Mouse (Mus musculus): ENCODE data around the gene Plcg1. TPM values are rescaled to one million over a fixed set of nuclear protein-coding genes. Genes with fewer than 3 reads are reported as not detected.

The Plcg1 gene
- polyA plus RNA-seq (2015; fragmentation: Nextera tagmentation; extraction: Ambion mirVana): 31.6 and 32.5 TPM in 2 replicates

DNA sequence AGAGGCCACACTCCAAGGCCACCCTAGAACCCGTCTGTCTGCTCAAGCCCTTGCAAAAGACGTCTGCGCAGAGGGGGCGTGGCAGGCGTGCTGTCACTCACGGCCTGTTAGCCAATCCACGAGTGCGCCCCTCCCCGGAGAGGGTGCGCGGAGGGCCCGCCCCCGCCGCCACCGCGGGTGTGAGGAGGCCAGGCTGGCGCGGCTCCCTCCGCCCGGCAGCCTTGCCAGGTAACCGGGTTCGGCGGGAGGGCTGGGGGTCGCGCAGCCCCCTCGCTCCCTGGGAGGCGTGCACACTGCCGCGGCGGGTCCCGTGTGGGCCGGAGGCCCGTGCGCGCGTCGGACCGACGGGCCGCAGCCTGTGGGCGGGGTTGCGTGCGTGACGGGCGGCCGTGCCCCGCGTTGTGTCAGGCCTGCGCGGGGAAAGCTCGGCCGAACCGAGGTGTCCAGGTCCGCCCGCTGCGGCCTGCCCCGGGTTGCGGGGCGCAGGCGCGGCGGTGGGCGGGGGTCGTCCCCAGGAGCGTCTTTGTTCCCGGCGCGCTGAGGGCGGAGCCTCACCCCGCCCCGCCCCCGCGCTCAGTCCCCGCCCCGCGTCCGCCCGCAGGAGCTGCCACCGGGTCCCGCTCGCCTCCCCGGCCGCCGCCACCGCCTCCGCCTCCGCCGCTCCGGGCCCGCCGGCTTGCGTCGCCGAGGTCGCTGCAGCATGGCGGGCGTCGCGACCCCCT, at the start of gene Plcg1:
Gene Plcg1, plus strand, starts transcription at position 184 of the 722 bp plus-strand sequence.
- no peak for TF ChIP-seq CTCF (IDR thresholded peaks at IDR 0.05; ENCODE audit: low read depth)
- peak; percentile 92 for ATAC-seq (replicated peaks; ENCODE audit: low FRiP score, low read depth)
- peak within 1 kb of the TSS; percentile 92 for H3K4me2 ChIP-seq (ENCODE audit: low read length)
- H3K4me1 ChIP-seq (replicated peaks; ENCODE audit: insufficient read depth, low read length): peaks cover 22% of the 10 kb centered on the region; the same call in 1 of the 2 replicates
- no peaks in the 10 kb centered on the region for H3K9me3 ChIP-seq (replicated peaks; ENCODE audit: low read length)
- DNase-seq (ENCODE audit: low spot score): peak; percentile 96
- H3K27me3 ChIP-seq (ENCODE audit: insufficient read depth, low read length): no peaks in the 10 kb centered on the region
- peak within 1 kb of the TSS; percentile 98 for H3K9ac ChIP-seq (ENCODE audit: low read depth, low read length)
- WGBS: 0% methylated on average over 64 of the region's 99 CpGs
- H3K4me3 ChIP-seq (replicated peaks; ENCODE audit: low read depth, low read length): peak within 1 kb of the TSS; percentile 97
- H3K36me3 ChIP-seq (ENCODE audit: insufficient read depth, low read length): no peaks in the 10 kb centered on the region
- H3K27ac ChIP-seq: peak within 1 kb of the TSS; percentile 95

DNA sequence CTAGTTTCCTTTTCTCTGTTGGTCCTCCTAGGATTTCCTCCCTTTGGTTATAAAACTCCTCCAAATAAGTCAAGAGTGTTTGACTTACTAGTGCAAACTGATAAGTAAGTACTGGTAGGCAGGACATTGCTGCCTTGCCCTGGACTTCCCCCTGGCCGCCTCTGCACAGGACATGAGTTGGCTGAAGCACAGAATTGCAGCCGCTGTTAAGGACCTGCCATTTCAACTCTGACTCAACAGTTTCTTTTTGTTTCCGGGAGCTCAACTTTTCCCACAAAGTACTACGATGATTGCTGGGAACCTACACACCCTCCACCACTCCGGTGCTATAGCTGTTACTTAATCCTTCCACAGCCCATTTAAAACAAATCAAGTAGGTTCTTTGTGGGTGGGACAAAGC, 30.8 kb upstream of the Plcg1 start:
- Histone ChIP-seq H3K27me3 (ENCODE audit: insufficient read depth, low read length) (no peaks in the 10 kb centered on the region), H3K9me3 (replicated peaks; ENCODE audit: low read length) (no peaks in the 10 kb centered on the region), H3K4me1 (replicated peaks; ENCODE audit: insufficient read depth, low read length) (no peaks in the 10 kb centered on the region), H3K9ac (ENCODE audit: low read depth, low read length) (no peak overlapping the region), H3K36me3 (ENCODE audit: insufficient read depth, low read length) (peaks cover 28% of the 10 kb centered on the region), H3K27ac (no peak overlapping the region), H3K4me3 (replicated peaks; ENCODE audit: low read depth, low read length) (no peak overlapping the region), H3K4me2 (ENCODE audit: low read length) (no peak overlapping the region)
- 67% methylated on average over 5 of the region's 5 CpGs for WGBS
- ATAC-seq (replicated peaks; ENCODE audit: low FRiP score, low read depth) (no peak), DNase-seq (ENCODE audit: low spot score) (peak; percentile 14)
- no peak for TF ChIP-seq CTCF (IDR thresholded peaks at IDR 0.05; ENCODE audit: low read depth)

DNA sequence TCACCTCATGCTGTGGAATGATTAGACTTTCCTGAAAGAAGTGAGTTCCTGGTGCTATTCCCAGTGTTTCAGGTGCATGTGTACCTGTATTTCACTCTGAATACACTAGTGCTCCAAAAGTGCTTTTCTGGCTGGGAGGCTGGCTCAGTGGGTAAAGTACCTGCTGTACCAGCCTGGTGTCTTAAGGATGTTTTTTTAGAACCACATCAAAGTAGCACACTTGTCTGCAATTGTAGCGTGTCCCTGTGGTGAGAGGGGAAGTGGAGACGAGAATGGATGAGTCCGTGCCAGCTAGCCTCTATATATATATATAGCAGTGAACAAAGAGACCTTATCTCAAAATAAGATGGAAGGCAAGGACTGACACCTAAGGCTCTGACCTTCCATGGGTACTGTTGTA, 29.5 kb upstream of the Plcg1 start:
- 81% methylated on average over 3 of the region's 3 CpGs for WGBS
- no peak for ATAC-seq (replicated peaks; ENCODE audit: low FRiP score, low read depth)

DNA sequence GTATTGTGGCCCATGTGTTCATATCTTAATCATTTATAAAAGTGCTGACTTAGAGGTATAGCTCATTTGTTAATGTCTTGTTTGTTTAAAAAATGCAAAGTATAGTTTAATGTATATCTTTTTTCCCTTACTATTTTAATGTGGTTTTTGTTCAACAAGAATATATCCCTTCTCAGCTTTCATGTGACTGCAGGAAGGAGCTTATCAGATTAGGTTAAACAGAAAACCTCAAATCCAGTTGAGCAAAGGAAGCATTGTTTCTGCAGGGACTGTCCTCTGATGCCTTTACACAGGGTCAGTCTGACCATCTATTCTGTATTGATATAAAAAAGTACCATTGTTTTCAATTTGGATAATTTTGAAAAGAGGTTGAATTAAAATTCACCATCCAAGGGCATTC, 28.3 kb upstream of the Plcg1 start:
- no peak overlapping the region for H3K9ac ChIP-seq (ENCODE audit: low read depth, low read length)
- H3K4me3 ChIP-seq (replicated peaks; ENCODE audit: low read depth, low read length): no peak overlapping the region
- H3K36me3 ChIP-seq (ENCODE audit: insufficient read depth, low read length): peaks cover 37% of the 10 kb centered on the region
- H3K27ac ChIP-seq: no peak overlapping the region
- H3K4me1 ChIP-seq (replicated peaks; ENCODE audit: insufficient read depth, low read length): no peaks in the 10 kb centered on the region
- ATAC-seq (replicated peaks; ENCODE audit: low FRiP score, low read depth) (no peak), DNase-seq (ENCODE audit: low spot score) (no peak)
- no peak for TF ChIP-seq CTCF (IDR thresholded peaks at IDR 0.05; ENCODE audit: low read depth)
- H3K4me2 ChIP-seq (ENCODE audit: low read length): no peak overlapping the region
- H3K27me3 ChIP-seq (ENCODE audit: insufficient read depth, low read length): no peaks in the 10 kb centered on the region
- no peaks in the 10 kb centered on the region for H3K9me3 ChIP-seq (replicated peaks; ENCODE audit: low read length)

More for the DNA sequence above, 29.5 kb upstream of the Plcg1 start:
- Histone ChIP-seq H3K27me3 (ENCODE audit: insufficient read depth, low read length) (no peaks in the 10 kb centered on the region), H3K27ac (no peak overlapping the region), H3K9me3 (replicated peaks; ENCODE audit: low read length) (no peaks in the 10 kb centered on the region), H3K4me1 (replicated peaks; ENCODE audit: insufficient read depth, low read length) (no peaks in the 10 kb centered on the region), H3K9ac (ENCODE audit: low read depth, low read length) (no peak overlapping the region), H3K4me3 (replicated peaks; ENCODE audit: low read depth, low read length) (no peak overlapping the region), H3K4me2 (ENCODE audit: low read length) (no peak overlapping the region), H3K36me3 (ENCODE audit: insufficient read depth, low read length) (peaks cover 35% of the 10 kb centered on the region)
- no peak for TF ChIP-seq CTCF (IDR thresholded peaks at IDR 0.05; ENCODE audit: low read depth)
- no peak for DNase-seq (ENCODE audit: low spot score)

DNA sequence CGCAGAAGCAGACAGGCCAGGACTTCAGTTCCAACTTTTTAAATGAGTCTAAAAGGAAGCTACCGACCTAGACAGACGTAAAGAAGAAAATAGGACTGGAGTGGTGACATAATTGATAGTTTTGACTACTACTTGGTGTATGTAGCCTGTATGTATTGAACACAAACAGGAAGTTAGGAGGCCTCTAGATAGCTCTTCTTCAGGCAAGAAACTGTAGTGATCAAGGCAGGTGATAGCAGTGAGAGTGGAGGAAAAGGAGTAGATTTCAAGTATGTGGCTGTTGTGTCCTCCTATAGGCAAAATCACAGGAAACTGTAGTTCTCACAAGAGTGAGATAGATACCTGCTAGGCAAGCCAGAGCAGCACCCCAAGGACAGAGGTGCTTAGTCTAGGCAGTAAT, 23.4 kb upstream of the Plcg1 start:
- TF ChIP-seq CTCF (IDR thresholded peaks at IDR 0.05; ENCODE audit: low read depth): no peak
- ATAC-seq (replicated peaks; ENCODE audit: low FRiP score, low read depth) (no peak), DNase-seq (ENCODE audit: low spot score) (no peak)
- Histone ChIP-seq H3K9me3 (replicated peaks; ENCODE audit: low read length) (no peaks in the 10 kb centered on the region), H3K9ac (ENCODE audit: low read depth, low read length) (no peak overlapping the region), H3K36me3 (ENCODE audit: insufficient read depth, low read length) (peaks cover 45% of the 10 kb centered on the region), H3K4me3 (replicated peaks; ENCODE audit: low read depth, low read length) (no peak overlapping the region), H3K4me1 (replicated peaks; ENCODE audit: insufficient read depth, low read length) (no peaks in the 10 kb centered on the region), H3K27me3 (ENCODE audit: insufficient read depth, low read length) (no peaks in the 10 kb centered on the region), H3K4me2 (ENCODE audit: low read length) (no peak overlapping the region), H3K27ac (no peak overlapping the region)
- 86% methylated on average over 3 of the region's 3 CpGs for WGBS

DNA sequence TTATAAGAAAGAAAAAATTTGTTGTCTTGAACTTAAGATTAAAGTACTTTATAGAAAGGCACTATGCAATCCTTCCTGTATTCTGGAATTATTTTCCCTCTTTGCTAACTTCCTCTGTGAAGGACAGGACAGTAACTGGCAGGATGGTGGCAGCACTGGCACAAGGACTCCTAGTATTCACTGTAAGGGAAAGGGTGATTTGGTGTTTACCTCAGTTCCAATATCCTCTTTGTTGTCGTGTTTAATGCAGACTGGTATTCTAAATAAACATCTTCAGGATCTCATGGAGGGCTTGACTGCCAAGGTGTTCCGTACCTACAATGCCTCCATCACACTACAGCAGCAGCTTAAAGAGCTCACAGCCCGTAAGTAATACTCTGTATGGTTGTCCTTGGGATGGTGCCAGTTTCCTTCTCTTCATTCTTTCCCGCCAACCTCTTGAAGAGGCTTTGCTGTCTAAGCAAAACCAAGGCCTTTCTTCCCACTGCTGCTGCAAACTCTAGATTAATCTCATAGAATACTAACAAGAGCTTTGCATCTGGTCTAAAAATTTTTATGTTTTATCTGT, 15.6 kb upstream of the Plcg1 start:
- Histone ChIP-seq H3K27ac (no peak overlapping the region), H3K9me3 (replicated peaks; ENCODE audit: low read length) (no peaks in the 10 kb centered on the region), H3K27me3 (ENCODE audit: insufficient read depth, low read length) (no peaks in the 10 kb centered on the region), H3K9ac (ENCODE audit: low read depth, low read length) (no peak overlapping the region), H3K36me3 (ENCODE audit: insufficient read depth, low read length) (peaks cover 72% of the 10 kb centered on the region), H3K4me3 (replicated peaks; ENCODE audit: low read depth, low read length) (no peak overlapping the region), H3K4me2 (ENCODE audit: low read length) (no peak overlapping the region), H3K4me1 (replicated peaks; ENCODE audit: insufficient read depth, low read length) (no peaks in the 10 kb centered on the region)
- ATAC-seq (replicated peaks; ENCODE audit: low FRiP score, low read depth) (no peak), DNase-seq (ENCODE audit: low spot score) (no peak)
- TF ChIP-seq CTCF (IDR thresholded peaks at IDR 0.05; ENCODE audit: low read depth): peak; percentile 15; the same call in 1 of the 2 replicates
- WGBS: 78% methylated on average over 4 of the region's 4 CpGs
